Mouse (Mus musculus): ENCODE results near the gene Vmn2r6. TPM values are rescaled to one million over a fixed set of nuclear protein-coding genes. Genes with fewer than 3 reads are reported as not detected.
"Not testable (repeated sequence)": the region's sequence is repeated elsewhere in the genome, so short reads cannot be mapped to it uniquely, and the experiment has no call there.

The Vmn2r6 gene
- not detected for total RNA-seq (2022)

DNA sequence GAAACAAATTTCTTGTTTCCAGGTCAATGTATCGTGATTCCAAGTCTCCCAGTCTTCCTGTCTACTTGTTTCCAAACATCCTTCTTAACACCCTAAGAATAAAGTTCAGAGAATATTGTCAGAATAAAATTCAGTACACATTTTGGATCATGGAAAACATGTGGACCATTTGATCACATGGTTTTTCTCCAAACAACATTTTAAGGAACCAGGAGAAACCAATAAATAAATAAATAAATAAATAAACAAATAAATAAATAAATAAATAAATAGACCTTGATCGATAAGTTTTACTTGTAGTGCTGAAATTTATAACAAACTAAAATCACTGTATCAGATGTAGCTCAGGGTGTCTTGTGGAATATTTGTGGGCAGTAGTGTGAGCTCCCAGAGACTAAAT is at the start of gene Vmn2r6:
Gene Vmn2r6, minus strand, starts transcription at position 101 of the 400 bp plus-strand sequence.
- not testable (repeated sequence) for DNase-seq (ENCODE audit: low spot score in 2 of 2)

DNA sequence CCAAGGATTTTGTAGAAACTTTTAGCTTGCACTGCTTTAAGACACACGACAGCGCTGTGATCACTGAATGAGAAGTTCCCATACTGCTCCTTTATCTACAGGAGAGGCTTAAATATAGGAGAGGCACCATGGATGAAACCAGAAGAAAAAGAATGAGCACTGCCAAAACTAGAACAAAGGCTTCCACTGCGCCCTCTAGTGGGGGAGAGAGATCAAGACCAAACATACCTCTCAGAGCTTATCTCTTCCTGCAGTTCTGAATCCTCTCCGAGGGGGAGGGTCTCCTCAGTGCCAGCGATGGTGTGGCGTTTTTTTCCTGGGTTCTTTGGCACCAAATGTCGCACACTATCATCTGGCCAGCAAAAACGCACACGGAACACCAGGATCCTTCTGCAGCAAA is 22.0 kb upstream of the Vmn2r6 start:
- no peak for DNase-seq (ENCODE audit: low spot score in 2 of 2)

DNA sequence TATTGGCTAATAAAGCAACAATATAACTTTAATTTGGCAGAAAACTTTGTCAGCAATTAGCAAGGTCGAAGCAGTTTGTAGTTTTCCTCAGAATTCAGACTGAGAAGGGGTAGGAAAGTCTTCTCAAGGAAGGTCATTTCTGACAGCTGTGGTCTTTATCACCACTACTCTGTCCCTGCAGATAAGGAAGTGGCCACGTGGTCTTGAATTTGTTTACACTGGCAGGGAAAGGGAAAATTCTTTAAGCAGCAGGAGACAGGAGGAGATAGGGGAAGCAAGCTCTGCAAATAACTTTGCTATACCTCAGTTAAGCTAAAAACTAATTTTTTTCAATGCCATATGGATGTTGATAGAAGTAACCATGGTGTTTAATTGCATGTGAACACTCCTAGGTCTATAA is 3.2 kb upstream of the Vmn2r6 start:
- not testable (repeated sequence) for DNase-seq (ENCODE audit: low spot score in 2 of 2)

DNA sequence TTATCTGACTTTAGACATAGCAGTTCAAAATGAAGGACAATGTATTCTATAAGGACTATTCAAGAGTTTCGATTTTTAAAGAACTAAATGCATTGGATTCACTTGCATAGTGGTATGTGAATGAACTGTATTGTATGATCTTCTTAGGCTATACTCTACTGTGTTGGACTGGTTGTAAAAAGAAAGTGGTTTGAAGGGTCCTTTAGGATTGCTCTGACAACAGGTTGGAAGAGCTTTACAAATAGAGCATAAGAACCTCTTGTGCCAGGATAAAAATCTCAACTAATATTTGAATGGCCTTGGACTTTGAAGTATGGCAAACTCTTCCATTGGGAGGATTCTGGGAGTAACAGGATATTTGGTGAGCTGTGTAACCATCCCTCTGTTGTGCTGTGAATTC is 42.0 kb downstream of the Vmn2r6 start:
- not testable (repeated sequence) for DNase-seq (ENCODE audit: low spot score in 2 of 2)

DNA sequence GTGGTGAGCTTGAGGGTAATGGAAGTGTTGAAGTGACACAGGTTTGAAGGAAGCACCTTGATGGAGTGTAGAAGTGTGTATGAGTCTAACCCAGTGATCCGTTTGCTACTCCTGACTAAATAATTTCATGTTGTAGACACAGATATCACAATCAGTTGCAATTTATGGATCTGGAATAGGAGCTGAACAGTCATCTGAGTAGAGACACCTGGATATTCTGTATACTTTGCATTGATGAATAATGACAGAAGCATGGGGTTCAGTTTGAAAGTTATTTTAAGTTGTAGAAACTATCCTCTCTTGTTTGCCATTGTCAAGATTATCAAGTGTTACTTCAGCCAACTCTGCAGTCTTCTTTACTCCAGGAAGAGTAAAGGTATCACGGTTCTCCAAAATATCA is 55.9 kb downstream of the Vmn2r6 start, which contains the start of gene Vmn2r5:
Gene Vmn2r5, minus strand, starts transcription at position 101 of the 400 bp plus-strand sequence.
- DNase-seq (ENCODE audit: low spot score in 2 of 2), result not testable (repeated sequence)

Other genes with a start within 250 kb of the Vmn2r6 start
- not detected for gene Vmn2r4, start 150.5 kb downstream of the Vmn2r6 start, total RNA-seq (2022)
- not detected for gene Vmn2r5, start 56.0 kb downstream of the Vmn2r6 start, total RNA-seq (2022)

All from gastrocnemius, adult 8-10 months (tissue).